Mouse (Mus musculus) neural tube, embryonic 11.5 days (tissue): ENCODE results near the gene Chuk. TPM values are rescaled to one million over a fixed set of nuclear protein-coding genes. Genes with fewer than 3 reads are reported as not detected.
"Not testable (repeated sequence)": the region's sequence is repeated elsewhere in the genome, so short reads cannot be mapped to it uniquely, and the experiment has no call there.

Experiments
- ATAC-seq: fragments of 200-750 bp; cut with Nextera tagmentation; 2 replicates; pipeline ENCODE4 v1.8.0; 2017; ENCODE audit warnings: moderate number of reproducible peaks, mild to moderate bottlenecking, moderate TSS enrichment, moderate library complexity; ENCODE audit not compliant: insufficient read depth, low FRiP score, low TSS enrichment
- DNase-seq: peaks from one replicate; pipeline ENCODE4 v3.0.0-alpha.2; 2015; ENCODE audit warnings: low spot score
- H3K27ac ChIP-seq: fragments of 300-500 bp; sonication (generic); 2 replicates; pipeline ENCODE4 v1.5.1; 2014; ENCODE audit warnings: low read depth, mild to moderate bottlenecking, low read length
- H3K27me3 ChIP-seq: fragments of 300-500 bp; sonication (generic); 2 replicates; pipeline ENCODE4 v1.6.1; 2014; ENCODE audit warnings: mild to moderate bottlenecking, low read length, mixed read lengths; ENCODE audit not compliant: control insufficient read depth, insufficient read depth
- H3K36me3 ChIP-seq: fragments of 300-500 bp; sonication (generic); 2 replicates; pipeline ENCODE4 v1.6.1; 2014; ENCODE audit warnings: mild to moderate bottlenecking, low read length, moderate library complexity, mixed read lengths; ENCODE audit not compliant: control insufficient read depth, insufficient read depth
- H3K4me1 ChIP-seq: fragments of 300-500 bp; sonication (generic); 2 replicates; pipeline ENCODE4 v1.6.1; 2014; ENCODE audit warnings: low read length, mixed read lengths; ENCODE audit not compliant: control insufficient read depth, insufficient read depth
- H3K4me2 ChIP-seq: fragments of 300-500 bp; sonication (generic); 2 replicates; pipeline ENCODE4 v1.6.1; 2014; ENCODE audit warnings: low read depth, mild to moderate bottlenecking, moderate library complexity
- H3K4me3 ChIP-seq: fragments of 300-500 bp; sonication (generic); 2 replicates; pipeline ENCODE4 v1.5.1; 2014; ENCODE audit warnings: low read depth, low read length
- H3K9ac ChIP-seq: fragments of 300-500 bp; sonication (generic); 2 replicates; pipeline ENCODE4 v1.6.1; 2014; ENCODE audit warnings: mild to moderate bottlenecking, low read length
- H3K9me3 ChIP-seq: fragments of 300-500 bp; sonication (generic); 2 replicates; pipeline ENCODE4 v1.6.1; 2016; ENCODE audit warnings: low read length; ENCODE audit not compliant: control insufficient read depth
- WGBS: fragments of 180-500 bp; shearing (Covaris S2); extraction: QIAGEN DNeasy Blood & Tissue Kit; methylation state at CpG from one replicate; pipeline ENCODE4 v1.1.7; 2014; 5-methylcytosine and 5-hydroxymethylcytosine counted together
- polyA plus RNA-seq: library from polyadenylated mRNA; unstranded; fragments of >200 nt; fragmentation: Nextera tagmentation; extraction: Ambion mirVana; gene quantifications from 2 replicates; pipeline ENCODE4 v1.2.1, GENCODE M21; 2014

Chuk gene
- polyA plus RNA-seq, 1 experiment from 2014 or later: 50.4 TPM

DNA sequence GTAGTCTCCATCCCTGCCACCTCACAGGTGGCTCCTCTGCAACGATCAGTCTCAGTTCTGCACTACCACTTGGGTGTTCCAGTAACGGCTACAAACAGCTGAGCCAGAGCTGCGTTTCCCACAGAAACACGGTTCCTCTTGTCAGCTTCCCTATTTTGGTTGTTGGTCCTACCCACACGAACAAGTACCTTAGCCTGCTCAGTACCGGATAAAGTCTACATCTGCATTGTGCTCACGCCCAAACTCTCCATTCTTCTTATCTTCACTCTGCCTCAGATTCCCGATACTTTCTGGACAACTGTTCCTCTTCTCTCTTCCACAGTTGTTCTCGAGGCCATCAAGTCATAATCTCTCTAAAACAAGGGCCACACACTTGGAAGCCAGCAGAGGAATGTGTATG is 37.1 kb upstream of the Chuk start:
- 92% methylated on average over 9 of the region's 9 CpGs for WGBS
- ATAC-seq (no peak), DNase-seq (no peak)
- peaks cover 5% of the 10 kb centered on the region; the same call in 1 of the 2 replicates for H3K4me1 ChIP-seq
- H3K4me3 ChIP-seq: no peak overlapping the region
- H3K27me3 ChIP-seq: no peaks in the 10 kb centered on the region
- H3K9ac ChIP-seq: no peak overlapping the region
- no peak overlapping the region for H3K4me2 ChIP-seq
- H3K27ac ChIP-seq: no peak overlapping the region
- H3K36me3 ChIP-seq: peaks cover 7% of the 10 kb centered on the region
- no peaks in the 10 kb centered on the region for H3K9me3 ChIP-seq

DNA sequence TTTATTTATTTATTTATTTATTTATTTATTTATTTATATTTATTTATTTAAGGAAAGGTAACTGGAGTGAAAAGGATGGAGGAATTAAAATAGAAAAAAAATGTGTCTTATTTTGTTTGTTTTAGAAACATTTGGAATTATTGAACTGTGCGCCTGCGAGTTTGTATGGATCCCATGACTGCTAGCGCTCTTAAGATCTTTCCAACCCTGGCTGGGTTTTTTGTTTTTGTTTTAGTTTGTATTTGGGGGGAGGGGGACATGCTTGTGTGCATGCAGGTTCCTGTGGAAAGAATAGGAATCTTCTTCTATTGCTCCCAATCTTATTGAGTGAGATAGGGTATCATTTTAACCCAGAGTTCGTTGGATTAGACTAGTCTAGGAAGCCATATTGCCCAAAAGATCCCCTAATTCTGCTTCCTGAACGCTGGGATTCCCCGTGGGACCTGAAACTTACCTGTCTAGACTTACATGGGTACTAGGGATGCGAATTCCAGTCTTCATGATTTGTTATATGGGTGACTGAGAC is 28.7 kb upstream of the Chuk start:
- Histone ChIP-seq H3K4me2 (peak overlapping the region; percentile 52), H3K4me1 (peaks cover 6% of the 10 kb centered on the region; the same call in 1 of the 2 replicates), H3K9ac (no peak overlapping the region; the same call in 1 of the 2 replicates), H3K36me3 (peaks cover 7% of the 10 kb centered on the region; the same call in 1 of the 2 replicates), H3K27me3 (no peaks in the 10 kb centered on the region), H3K9me3 (no peaks in the 10 kb centered on the region), H3K4me3 (peak overlapping the region; percentile 75), H3K27ac (no peak overlapping the region)
- WGBS: 27% methylated on average over 7 of the region's 7 CpGs
- DNase-seq (no peak), ATAC-seq (peak; percentile 16; the same call in 1 of the 2 replicates)

DNA sequence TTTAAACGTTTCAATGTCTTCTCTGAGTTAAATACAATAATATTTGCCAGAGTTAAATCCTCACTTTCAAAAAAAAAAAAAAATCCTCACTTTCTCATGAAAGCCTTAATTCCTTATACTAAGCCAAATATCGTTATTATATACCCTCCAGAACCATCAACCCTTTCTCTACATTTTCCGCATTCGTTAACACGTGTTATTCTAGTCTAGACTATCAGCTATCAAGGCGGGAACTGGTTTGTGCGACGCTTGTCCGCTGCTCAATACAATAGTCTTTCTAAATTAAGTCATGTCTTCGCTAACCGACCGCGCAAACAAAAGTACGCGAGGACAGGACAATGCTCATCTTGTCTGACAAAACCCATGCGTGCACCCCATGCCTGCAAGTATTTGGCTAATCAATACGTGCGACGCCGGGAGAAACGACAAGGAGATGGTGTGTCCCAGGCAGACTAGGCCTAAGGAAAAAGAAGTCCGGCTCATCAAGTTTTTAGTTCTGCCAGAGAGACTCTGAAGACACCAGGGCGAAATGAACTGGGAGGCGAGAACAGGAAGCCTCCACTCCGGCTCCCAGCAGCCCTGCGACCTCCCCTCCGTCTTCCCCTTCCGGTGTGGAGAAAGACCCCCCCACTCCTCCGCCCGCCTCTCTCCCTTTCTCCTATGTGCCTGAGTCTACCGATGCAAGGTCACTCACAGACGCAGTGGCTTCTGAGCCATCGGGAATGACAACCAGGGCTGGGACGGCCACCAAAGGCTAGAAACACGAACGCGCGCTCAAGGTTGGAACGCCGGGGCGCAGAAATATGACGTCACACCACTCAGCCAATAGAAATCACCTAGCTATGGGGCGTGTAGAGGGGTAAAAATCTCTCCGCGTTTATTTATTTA is 28.0 kb upstream of the Chuk start, which contains the start of gene Cwf19l1:
TSS of gene Cwf19l1 (minus strand) at position 805 of the 888 bp plus-strand sequence.
- Histone ChIP-seq H3K27me3 (no peaks in the 10 kb centered on the region), H3K4me2 (peak within 1 kb of the TSS; percentile 67), H3K9me3 (no peaks in the 10 kb centered on the region), H3K27ac (peak within 1 kb of the TSS; percentile 81), H3K4me1 (peaks cover 6% of the 10 kb centered on the region; the same call in 1 of the 2 replicates), H3K36me3 (peaks cover 7% of the 10 kb centered on the region; the same call in 1 of the 2 replicates), H3K9ac (peak within 1 kb of the TSS; percentile 78), H3K4me3 (peak within 1 kb of the TSS; percentile 75)
- ATAC-seq (peak; percentile 81), DNase-seq (peak; percentile 92)
- under 1% methylated on average over 45 of the region's 45 CpGs for WGBS

DNA sequence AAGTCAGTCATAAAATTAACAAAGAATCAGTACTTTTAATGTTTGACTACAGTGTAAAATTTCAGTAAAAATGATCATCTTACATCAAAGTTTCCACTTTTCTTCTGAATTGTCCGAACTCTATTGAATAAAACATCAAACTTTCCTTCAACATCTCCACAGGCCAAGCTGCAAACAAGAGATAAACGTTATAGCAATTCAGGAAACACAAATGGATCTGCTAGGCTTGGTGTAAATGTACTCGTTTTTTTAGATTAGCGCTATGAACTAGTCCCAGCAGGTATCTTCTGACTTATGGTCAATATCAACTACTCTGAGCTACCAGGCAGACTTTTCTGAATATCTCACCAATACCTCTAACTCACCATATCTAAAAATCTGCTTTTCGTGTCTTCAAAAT is 25.6 kb upstream of the Chuk start:
- Histone ChIP-seq H3K9ac (no peak overlapping the region), H3K36me3 (no peaks in the 10 kb centered on the region), H3K27me3 (no peaks in the 10 kb centered on the region), H3K4me1 (peaks cover 6% of the 10 kb centered on the region; the same call in 1 of the 2 replicates), H3K27ac (no peak overlapping the region), H3K9me3 (no peaks in the 10 kb centered on the region), H3K4me3 (no peak overlapping the region), H3K4me2 (no peak overlapping the region)
- ATAC-seq: no peak
- no peak for DNase-seq
- 90% methylated on average over 5 of the region's 5 CpGs for WGBS

DNA sequence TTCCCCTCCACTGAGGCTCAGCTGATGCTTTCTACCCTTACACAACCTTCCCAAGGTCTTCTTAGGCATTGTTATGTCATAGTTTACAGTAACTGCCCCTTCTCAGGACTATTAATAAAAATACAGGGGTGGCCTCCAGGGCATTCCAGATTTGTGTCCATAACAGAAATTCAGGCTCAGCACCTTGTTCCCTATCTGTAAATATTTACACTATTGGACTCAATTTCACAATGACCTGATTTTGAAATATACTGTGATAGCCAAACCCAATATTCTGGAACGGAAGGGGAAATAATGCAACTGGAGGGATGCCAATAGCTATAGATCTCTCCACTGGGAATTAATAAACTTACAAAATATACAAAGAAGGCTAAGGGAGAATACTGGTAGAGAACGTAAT is 21.3 kb upstream of the Chuk start:
- Histone ChIP-seq H3K9me3 (no peaks in the 10 kb centered on the region), H3K4me2 (no peak overlapping the region), H3K36me3 (peaks cover 10% of the 10 kb centered on the region), H3K27me3 (no peaks in the 10 kb centered on the region), H3K4me3 (no peak overlapping the region), H3K27ac (no peak overlapping the region), H3K4me1 (no peaks in the 10 kb centered on the region), H3K9ac (no peak overlapping the region)
- 93% methylated on average over 2 of the region's 2 CpGs for WGBS
- DNase-seq (no peak), ATAC-seq (no peak)

DNA sequence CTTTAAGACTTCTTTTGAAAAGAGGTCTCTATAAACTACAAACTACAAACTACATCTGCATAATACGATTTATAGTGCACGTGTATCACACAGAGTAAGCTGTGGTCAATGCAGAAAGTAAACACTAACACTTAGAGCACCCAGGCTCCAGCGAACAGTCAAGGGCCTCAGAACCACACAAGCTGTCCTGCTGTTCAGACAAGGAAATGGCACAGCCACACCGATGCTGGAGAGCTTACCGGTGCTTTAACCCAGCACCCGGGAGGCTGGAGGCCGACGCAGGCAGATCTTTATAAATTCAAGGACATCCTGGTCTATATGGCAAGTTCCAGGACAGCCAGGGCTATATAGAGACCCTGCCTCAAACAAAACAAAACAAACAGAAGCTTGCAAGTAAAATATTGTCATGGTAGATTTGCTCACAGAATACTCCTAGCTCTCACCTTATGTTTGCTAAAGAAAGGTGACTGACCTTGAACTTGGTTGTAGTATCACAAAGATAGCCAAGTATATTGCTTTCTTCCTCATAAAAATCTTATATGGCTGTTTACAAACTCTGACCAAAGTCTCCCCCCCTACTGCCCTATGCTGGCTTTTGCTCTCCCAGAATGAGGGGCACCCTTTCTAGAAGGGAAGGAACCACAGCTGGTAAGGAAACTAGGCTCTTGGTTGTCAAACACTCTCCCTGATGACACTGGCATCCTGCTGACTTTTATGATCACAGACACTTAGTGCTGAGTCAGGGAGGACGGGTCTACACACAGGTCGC is 20.6 kb upstream of the Chuk start:
- Histone ChIP-seq H3K4me3 (no peak overlapping the region), H3K4me1 (no peaks in the 10 kb centered on the region), H3K36me3 (peaks cover 11% of the 10 kb centered on the region), H3K9me3 (no peaks in the 10 kb centered on the region), H3K4me2 (no peak overlapping the region), H3K27me3 (no peaks in the 10 kb centered on the region), H3K9ac (no peak overlapping the region), H3K27ac (no peak overlapping the region)
- ATAC-seq: no peak
- 92% methylated on average over 10 of the region's 10 CpGs for WGBS
- DNase-seq: no peak

DNA sequence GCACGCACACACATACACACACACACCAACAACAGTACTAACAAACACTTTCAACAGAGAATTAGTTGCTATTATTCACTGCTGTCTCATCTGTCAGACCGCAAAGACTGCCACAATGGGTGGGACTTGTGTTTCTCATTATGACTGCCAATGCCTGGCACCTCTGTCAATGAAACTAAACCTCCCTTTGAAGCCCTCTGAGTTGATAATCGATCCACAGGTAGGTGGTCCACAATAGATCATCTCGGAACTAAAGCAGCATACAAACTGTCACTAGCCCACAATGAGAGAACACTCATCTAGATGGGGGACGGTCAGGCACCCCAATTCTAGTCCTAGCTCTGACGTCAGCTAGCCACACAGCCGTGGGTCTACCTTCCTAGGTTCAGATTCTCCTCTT is 13.9 kb upstream of the Chuk start:
- no peak for DNase-seq
- no peak for ATAC-seq
- Histone ChIP-seq H3K27me3 (no peaks in the 10 kb centered on the region), H3K9me3 (no peaks in the 10 kb centered on the region), H3K36me3 (peaks cover 12% of the 10 kb centered on the region), H3K4me1 (no peaks in the 10 kb centered on the region), H3K4me3 (no peak overlapping the region), H3K27ac (no peak overlapping the region), H3K4me2 (no peak overlapping the region), H3K9ac (no peak overlapping the region)
- WGBS: 92% methylated on average over 7 of the region's 7 CpGs

DNA sequence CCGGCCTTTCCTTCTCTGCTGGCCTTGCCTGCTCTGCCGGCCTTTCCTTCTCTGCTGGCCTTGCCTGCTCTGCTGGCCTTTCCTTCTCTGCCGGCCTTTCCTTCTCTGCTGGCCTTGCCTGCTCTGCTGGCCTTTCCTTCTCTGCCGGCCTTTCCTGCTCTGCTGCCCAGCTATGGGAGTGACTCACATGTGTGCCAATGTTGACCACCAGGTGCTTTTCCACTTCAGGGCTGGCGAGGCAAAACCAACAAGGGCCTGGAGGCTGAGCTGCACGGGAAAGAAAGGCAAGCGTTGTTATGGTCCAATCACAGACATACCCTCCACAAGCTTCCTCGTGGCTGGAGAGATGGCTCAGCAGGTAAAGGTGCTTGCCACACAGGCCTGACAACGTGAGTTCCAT is 13.4 kb upstream of the Chuk start:
- H3K36me3 ChIP-seq: peaks cover 12% of the 10 kb centered on the region
- 82% methylated on average over 7 of the region's 9 CpGs for WGBS
- H3K4me1 ChIP-seq: not testable (repeated sequence)

More for the DNA sequence above, 13.4 kb upstream of the Chuk start:
- ATAC-seq, H3K27me3 ChIP-seq, H3K4me3 ChIP-seq, H3K4me2 ChIP-seq, DNase-seq, H3K9ac ChIP-seq, H3K27ac ChIP-seq, H3K9me3 ChIP-seq: not testable (repeated sequence)
